Mouse (Mus musculus) stomach, embryonic 14.5 days (tissue): ENCODE data around the gene Jak2. TPM values are rescaled to one million over a fixed set of nuclear protein-coding genes. Genes with fewer than 3 reads are reported as not detected.

Experiments used
- ATAC-seq: fragments of 200-750 bp; cut with Nextera tagmentation; 2 replicates; pipeline ENCODE4 v1.8.0; 2017; ENCODE audit warnings: low read depth, moderate TSS enrichment; ENCODE audit not compliant: insufficient number of reproducible peaks, insufficient read depth, low FRiP score
- H3K27ac ChIP-seq: fragments of 300-500 bp; sonication (generic); 2 replicates; pipeline ENCODE4 v1.5.1; 2014; ENCODE audit warnings: mild to moderate bottlenecking, low read length, moderate library complexity, mixed read lengths
- H3K27me3 ChIP-seq: fragments of 300-500 bp; sonication (generic); 2 replicates; pipeline ENCODE4 v1.6.1; 2014; ENCODE audit warnings: low read length, control low read depth, mixed read lengths; ENCODE audit not compliant: control insufficient read depth, insufficient read depth
- H3K36me3 ChIP-seq: fragments of 300-500 bp; sonication (generic); 2 replicates; pipeline ENCODE4 v1.6.1; 2014; ENCODE audit warnings: mild to moderate bottlenecking, control low read depth, low read length, moderate library complexity, mixed read lengths; ENCODE audit not compliant: control insufficient read depth, insufficient read depth
- H3K4me1 ChIP-seq: fragments of 300-500 bp; sonication (generic); 2 replicates; pipeline ENCODE4 v1.6.1; 2014; ENCODE audit warnings: low read length, control low read depth, mixed read lengths; ENCODE audit not compliant: control insufficient read depth, insufficient read depth
- H3K4me2 ChIP-seq: fragments of 300-500 bp; sonication (generic); replicated peaks from 2 replicates; pipeline ENCODE4 v1.6.1; 2014; ENCODE audit warnings: low read depth, low read length, control low read depth
- H3K4me3 ChIP-seq: fragments of 300-500 bp; sonication (generic); 2 replicates; pipeline ENCODE4 v1.5.1; 2014; ENCODE audit warnings: low read depth, low read length, control low read depth
- H3K9ac ChIP-seq: fragments of 300-500 bp; sonication (generic); replicated peaks from 2 replicates; pipeline ENCODE4 v1.6.1; 2014; ENCODE audit warnings: low read depth, mild to moderate bottlenecking, control low read depth, low read length, moderate library complexity, mixed read lengths
- H3K9me3 ChIP-seq: fragments of 300-500 bp; sonication (generic); 2 replicates; pipeline ENCODE4 v1.6.1; 2016; ENCODE audit warnings: low read depth, low read length, control low read depth; ENCODE audit not compliant: control insufficient read depth
- WGBS: fragments of 180-500 bp; shearing (Covaris S2); extraction: QIAGEN DNeasy Blood & Tissue Kit; methylation state at CpG from one replicate; pipeline ENCODE4 v1.1.7; 2014; 5-methylcytosine and 5-hydroxymethylcytosine counted together
- polyA plus RNA-seq: library from polyadenylated mRNA; unstranded; fragments of >200 nt; fragmentation: Nextera tagmentation; extraction: Ambion mirVana; gene quantifications from 2 replicates; pipeline ENCODE4 v1.2.1, GENCODE M21; 2014

Gene Jak2
- polyA plus RNA-seq, 1 experiment from 2014 or later: 11.2 TPM

GRCm38 (mm10) chr19:29300919-29301318 lies 49.3 kb downstream of the Jak2 start:
- no peaks in the 10 kb centered on the region for H3K4me1 ChIP-seq
- no peak for ATAC-seq
- no peak overlapping the region for H3K4me2 ChIP-seq
- no peaks in the 10 kb centered on the region for H3K27me3 ChIP-seq
- H3K27ac ChIP-seq: no peak overlapping the region
- no peak overlapping the region for H3K4me3 ChIP-seq
- no peaks in the 10 kb centered on the region for H3K9me3 ChIP-seq
- H3K36me3 ChIP-seq: peaks cover 37% of the 10 kb centered on the region
- no peak overlapping the region for H3K9ac ChIP-seq
- WGBS: 85% methylated on average over 13 of the region's 13 CpGs

GRCm38 (mm10) chr19:29302119-29302518 lies 50.5 kb downstream of the Jak2 start:
- Histone ChIP-seq H3K36me3 (peaks cover 29% of the 10 kb centered on the region), H3K9me3 (no peaks in the 10 kb centered on the region), H3K4me3 (no peak overlapping the region), H3K4me2 (no peak overlapping the region), H3K27ac (no peak overlapping the region), H3K9ac (no peak overlapping the region), H3K27me3 (no peaks in the 10 kb centered on the region), H3K4me1 (no peaks in the 10 kb centered on the region)
- WGBS: 92% methylated on average over 2 of the region's 2 CpGs
- ATAC-seq: no peak

GRCm38 (mm10) chr19:29308832-29309231 lies 57.2 kb downstream of the Jak2 start:
- Histone ChIP-seq H3K4me2 (no peak overlapping the region), H3K4me1 (no peaks in the 10 kb centered on the region), H3K9ac (no peak overlapping the region), H3K27ac (no peak overlapping the region), H3K9me3 (no peaks in the 10 kb centered on the region), H3K36me3 (peaks cover 15% of the 10 kb centered on the region), H3K4me3 (no peak overlapping the region), H3K27me3 (no peaks in the 10 kb centered on the region)
- no peak for ATAC-seq

- H3K27ac ChIP-seq: no peak overlapping the region
- no peak for ATAC-seq
- 94% methylated on average over 8 of the region's 8 CpGs for whole genome bisulfite sequencing
- no peak overlapping the region for H3K4me2 ChIP-seq
- H3K27me3 ChIP-seq: no peaks in the 10 kb centered on the region
- no peak overlapping the region for H3K9ac ChIP-seq
- no peaks in the 10 kb centered on the region for H3K9me3 ChIP-seq
- H3K4me3 ChIP-seq: no peak overlapping the region
- H3K36me3 ChIP-seq: peaks cover 22% of the 10 kb centered on the region
- H3K4me1 ChIP-seq: no peaks in the 10 kb centered on the region
Observed at GRCm38 (mm10) chr19:29311791-29312190, 60.2 kb downstream of the Jak2 start.

GRCm38 (mm10) chr19:29312661-29313060 lies 61.0 kb downstream of the Jak2 start:
- Histone ChIP-seq H3K4me3 (no peak overlapping the region), H3K4me2 (no peak overlapping the region), H3K9ac (no peak overlapping the region), H3K36me3 (peaks cover 22% of the 10 kb centered on the region), H3K27ac (no peak overlapping the region), H3K4me1 (no peaks in the 10 kb centered on the region), H3K9me3 (0 out of 2 replicates have a peak, but pooled peaks cover 3% of the 10 kb centered on the region), H3K27me3 (no peaks in the 10 kb centered on the region)
- 71% methylated on average over 7 of the region's 7 CpGs for WGBS
- no peak for ATAC-seq

GRCm38 (mm10) chr19:29323416-29324049 lies 71.9 kb downstream of the Jak2 start:
- Histone ChIP-seq H3K27ac (no peak overlapping the region), H3K9ac (no peak overlapping the region), H3K27me3 (no peaks in the 10 kb centered on the region), H3K36me3 (no peaks in the 10 kb centered on the region), H3K9me3 (no peaks in the 10 kb centered on the region), H3K4me2 (no peak overlapping the region), H3K4me1 (no peaks in the 10 kb centered on the region), H3K4me3 (no peak overlapping the region)
- no peak for ATAC-seq
- WGBS: 60% methylated on average over 8 of the region's 8 CpGs

- no peaks in the 10 kb centered on the region for H3K9me3 ChIP-seq
- no peaks in the 10 kb centered on the region for H3K27me3 ChIP-seq
- H3K9ac ChIP-seq: no peak within 1 kb of the TSS
- H3K4me1 ChIP-seq: no peaks in the 10 kb centered on the region
- 1% methylated on average over 31 of the region's 31 CpGs for WGBS
- no peaks in the 10 kb centered on the region for H3K36me3 ChIP-seq
- peak; percentile 95 for ATAC-seq
- H3K27ac ChIP-seq: no peak within 1 kb of the TSS
- peak within 1 kb of the TSS; percentile 29 for H3K4me3 ChIP-seq
- H3K4me2 ChIP-seq: peak within 1 kb of the TSS; percentile 54
Observed at GRCm38 (mm10) chr19:29325053-29325851, 73.6 kb downstream of the Jak2 start, which contains the start of gene Insl6. TSS of gene Insl6 (minus strand) at chr19:29325356.

- ATAC-seq: no peak
- no peaks in the 10 kb centered on the region for H3K9me3 ChIP-seq
- no peaks in the 10 kb centered on the region for H3K36me3 ChIP-seq
- H3K27me3 ChIP-seq: no peaks in the 10 kb centered on the region
- WGBS: 44% methylated on average over 9 of the region's 9 CpGs
- H3K9ac ChIP-seq: no peak overlapping the region
- peak overlapping the region; percentile 54 for H3K4me2 ChIP-seq
- no peak overlapping the region for H3K27ac ChIP-seq
- H3K4me3 ChIP-seq: 0 out of 2 replicates have a peak overlapping the region, but pooled peaks have one; percentile 29
- H3K4me1 ChIP-seq: no peaks in the 10 kb centered on the region
Observed at GRCm38 (mm10) chr19:29325852-29326180, 74.2 kb downstream of the Jak2 start.
